Mouse (Mus musculus) stomach, embryonic 16.5 days (tissue): ENCODE measurements around the gene Mcat. TPM values are rescaled to one million over a fixed set of nuclear protein-coding genes. Genes with fewer than 3 reads are reported as not detected.

Experiments
- ATAC-seq: fragments of 200-750 bp; cut with Nextera tagmentation; 2 replicates; pipeline ENCODE4 v1.8.0; 2017; ENCODE audit warnings: moderate number of reproducible peaks, moderate TSS enrichment; ENCODE audit not compliant: insufficient read depth, low FRiP score
- H3K27ac ChIP-seq: fragments of 300-500 bp; sonication (generic); 2 replicates; pipeline ENCODE4 v1.5.1; 2014; ENCODE audit warnings: low read length
- H3K27me3 ChIP-seq: fragments of 300-500 bp; sonication (generic); 2 replicates; pipeline ENCODE4 v1.6.1; 2014; ENCODE audit warnings: low read length, control low read depth, mixed read lengths; ENCODE audit not compliant: control insufficient read depth, insufficient read depth
- H3K36me3 ChIP-seq: fragments of 300-500 bp; sonication (generic); 2 replicates; pipeline ENCODE4 v1.6.1; 2014; ENCODE audit warnings: low read length; ENCODE audit not compliant: control insufficient read depth, insufficient read depth
- H3K4me1 ChIP-seq: fragments of 300-500 bp; sonication (generic); 2 replicates; pipeline ENCODE4 v1.6.1; 2014; ENCODE audit warnings: low read length, control low read depth, mixed read lengths; ENCODE audit not compliant: control insufficient read depth, insufficient read depth
- H3K4me2 ChIP-seq: fragments of 300-500 bp; sonication (generic); 2 replicates; pipeline ENCODE4 v1.6.1; 2014; ENCODE audit warnings: low read depth, low read length, mixed read lengths
- H3K4me3 ChIP-seq: fragments of 300-500 bp; sonication (generic); replicated peaks from 2 replicates; pipeline ENCODE4 v1.5.1; 2014; ENCODE audit warnings: mild to moderate bottlenecking, low read length
- H3K9ac ChIP-seq: fragments of 300-500 bp; sonication (generic); 2 replicates; pipeline ENCODE4 v1.6.1; 2014; ENCODE audit warnings: low read length
- H3K9me3 ChIP-seq: fragments of 300-500 bp; sonication (generic); replicated peaks from 2 replicates; pipeline ENCODE4 v1.6.1; 2016; ENCODE audit warnings: low read length, control low read depth; ENCODE audit not compliant: control insufficient read depth
- WGBS: fragments of 180-500 bp; shearing (Covaris S2); extraction: QIAGEN DNeasy Blood & Tissue Kit; methylation state at CpG from one replicate; pipeline ENCODE4 v1.1.7; 2014; 5-methylcytosine and 5-hydroxymethylcytosine counted together
- polyA plus RNA-seq: library from polyadenylated mRNA; unstranded; fragments of >200 nt; fragmentation: Nextera tagmentation; extraction: Ambion mirVana; gene quantifications from 2 replicates; pipeline ENCODE4 v1.2.1, GENCODE M21; 2015

The Mcat gene
- polyA plus RNA-seq, 1 experiment from 2014 or later, result 24.4 TPM

DNA sequence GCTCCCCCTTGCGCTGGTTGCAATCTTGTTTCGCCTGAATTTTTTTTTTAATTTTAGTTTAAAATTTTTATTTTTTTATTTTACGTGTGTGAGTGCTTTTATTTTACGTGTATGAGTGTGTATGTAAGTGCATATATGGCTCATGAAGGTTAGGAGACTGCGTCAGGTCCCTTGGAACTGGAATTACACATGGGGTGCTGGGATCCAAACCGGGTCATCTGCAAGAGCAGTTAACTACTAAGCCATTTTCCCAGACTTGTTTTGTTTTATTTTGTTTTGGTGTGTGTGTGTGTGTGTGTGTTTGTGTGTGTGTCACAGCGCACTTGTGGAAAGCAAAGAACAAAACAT, 31.8 kb upstream of the Mcat start:
- peak overlapping the region; percentile 97 for H3K4me2 ChIP-seq
- H3K9me3 ChIP-seq, result no peaks in the 10 kb centered on the region
- peaks cover 30% of the 10 kb centered on the region for H3K4me1 ChIP-seq
- peak overlapping the region; percentile 90 for H3K4me3 ChIP-seq
- no peaks in the 10 kb centered on the region for H3K36me3 ChIP-seq
- peak overlapping the region; percentile 89 for H3K9ac ChIP-seq
- ATAC-seq, result no peak
- WGBS, result 34% methylated on average over 7 of the region's 7 CpGs
- H3K27ac ChIP-seq, result no peak overlapping the region
- no peaks in the 10 kb centered on the region for H3K27me3 ChIP-seq

DNA sequence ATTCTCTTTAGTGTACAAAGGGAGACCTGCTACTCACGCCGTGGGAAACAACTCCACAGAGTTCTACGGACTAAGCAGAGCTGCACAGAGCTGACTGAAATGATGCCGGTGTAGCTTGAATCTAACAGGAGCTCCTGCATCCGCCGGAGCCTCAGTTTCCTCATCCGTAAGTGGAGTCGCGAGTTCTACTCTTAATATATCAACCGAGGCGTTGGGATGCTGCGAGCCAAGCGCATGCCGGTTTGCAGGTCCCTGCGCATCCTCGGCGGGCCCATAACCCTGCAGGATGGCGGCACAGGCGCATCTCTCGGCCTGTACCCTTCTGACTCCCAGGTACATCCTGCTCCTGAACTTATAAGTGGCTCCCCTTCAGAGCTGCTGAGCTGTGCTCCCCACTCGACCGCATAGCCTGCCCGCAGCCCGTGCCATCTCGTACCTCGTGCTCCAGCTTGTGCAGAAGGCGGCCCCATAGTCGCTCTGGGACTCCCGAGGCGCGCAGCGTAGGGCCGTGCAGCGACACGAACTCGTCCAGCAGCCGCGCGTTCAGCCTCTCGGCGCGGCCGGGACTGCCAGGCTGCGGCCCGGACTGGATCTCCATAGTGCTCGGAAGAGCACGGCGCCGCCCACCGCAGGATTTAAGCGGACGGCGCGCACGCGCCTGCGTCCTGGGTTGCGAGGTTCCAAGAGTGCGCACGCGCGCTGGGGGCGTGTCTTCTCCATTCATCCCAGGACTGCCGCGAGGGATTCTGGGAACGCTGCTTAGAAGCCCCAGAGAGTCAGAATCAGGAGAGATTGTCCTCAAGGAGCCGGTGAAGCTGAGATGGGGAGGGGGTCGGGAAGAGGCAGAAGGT, 31.2 kb upstream of the Mcat start, which contains the start of gene Ttll12:
TSS of gene Ttll12 (minus strand) at position 645 of the 851 bp plus-strand sequence.
- Histone ChIP-seq H3K9me3 (no peaks in the 10 kb centered on the region), H3K4me2 (peak within 1 kb of the TSS; percentile 97), H3K36me3 (no peaks in the 10 kb centered on the region), H3K27me3 (no peaks in the 10 kb centered on the region), H3K4me3 (peak within 1 kb of the TSS; percentile 90), H3K4me1 (peaks cover 31% of the 10 kb centered on the region), H3K27ac (peak within 1 kb of the TSS; percentile 85; the same call in 1 of the 2 replicates), H3K9ac (peak within 1 kb of the TSS; percentile 89)
- WGBS, result under 1% methylated on average over 68 of the region's 68 CpGs
- ATAC-seq, result peak; percentile 94

DNA sequence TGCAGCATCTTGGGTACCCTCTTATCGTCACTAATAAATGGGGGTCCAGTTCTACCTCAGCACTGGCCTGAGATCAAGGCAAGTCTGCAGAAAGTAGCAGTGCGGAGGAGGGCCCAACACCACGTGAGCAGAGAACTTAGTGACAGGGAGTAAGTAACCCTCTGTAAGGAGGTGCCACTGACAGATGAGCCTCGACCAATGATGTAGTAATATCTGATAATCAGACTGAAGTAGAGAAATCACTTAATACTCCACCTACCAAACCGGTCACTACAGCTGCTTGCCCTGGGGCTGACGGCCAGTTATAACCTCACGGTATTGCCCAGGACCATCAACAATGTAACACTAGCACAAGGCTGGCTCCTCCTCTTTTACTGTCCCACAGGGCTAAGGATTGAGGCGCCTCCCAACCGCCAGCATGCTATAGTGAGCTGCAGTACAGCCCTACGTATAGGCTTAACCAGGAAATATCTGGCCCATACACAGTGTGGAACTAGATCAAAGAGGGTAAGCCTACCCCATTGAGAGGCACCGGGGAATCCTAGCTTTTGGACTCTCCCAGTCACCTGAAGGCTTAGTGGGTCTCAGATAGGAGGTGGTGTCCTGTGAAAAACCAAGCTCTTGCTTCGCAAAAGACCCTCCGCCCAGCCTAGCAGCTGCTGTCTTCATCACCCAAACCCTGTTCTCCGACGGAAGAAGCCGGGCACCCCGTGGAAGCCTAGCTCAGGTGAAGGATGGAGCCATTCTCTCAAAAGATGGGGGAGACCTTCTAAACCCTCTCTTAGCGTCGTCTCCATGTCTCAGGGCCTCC, 30.3 kb upstream of the Mcat start:
- 8% methylated on average over 19 of the region's 19 CpGs for WGBS
- Histone ChIP-seq H3K27ac (peak overlapping the region; percentile 85), H3K9ac (peak overlapping the region; percentile 89), H3K4me2 (peak overlapping the region; percentile 97), H3K9me3 (no peaks in the 10 kb centered on the region), H3K36me3 (no peaks in the 10 kb centered on the region), H3K4me3 (peak overlapping the region; percentile 90), H3K27me3 (no peaks in the 10 kb centered on the region), H3K4me1 (peaks cover 31% of the 10 kb centered on the region)
- peak; percentile 67 for ATAC-seq

DNA sequence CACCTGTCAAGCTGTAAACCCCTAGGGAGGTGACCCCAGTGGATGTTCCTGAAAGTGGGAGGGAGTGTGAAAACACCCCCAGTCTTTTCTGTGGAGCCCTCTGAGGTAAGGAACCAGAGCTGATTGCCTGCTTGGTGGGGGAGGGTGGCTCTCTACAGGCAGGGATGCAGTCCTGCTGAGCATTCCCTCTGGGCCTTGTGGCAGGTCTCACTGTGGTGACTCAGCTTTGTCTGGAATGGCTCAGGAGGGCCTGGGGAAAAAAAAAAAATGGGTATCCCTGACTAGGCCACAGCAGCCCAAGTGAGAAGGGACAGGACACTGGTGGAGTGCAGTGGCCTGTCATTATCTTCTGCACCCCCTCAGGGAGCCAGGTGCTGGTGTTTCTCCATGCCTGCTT, 29.6 kb upstream of the Mcat start:
- ATAC-seq, result no peak
- peaks cover 31% of the 10 kb centered on the region for H3K4me1 ChIP-seq
- no peaks in the 10 kb centered on the region for H3K9me3 ChIP-seq
- H3K9ac ChIP-seq, result peak overlapping the region; percentile 89
- peak overlapping the region; percentile 97 for H3K4me2 ChIP-seq
- peaks cover 4% of the 10 kb centered on the region for H3K36me3 ChIP-seq
- peak overlapping the region; percentile 85 for H3K27ac ChIP-seq
- H3K4me3 ChIP-seq, result peak overlapping the region; percentile 90; the same call in 1 of the 2 replicates
- H3K27me3 ChIP-seq, result no peaks in the 10 kb centered on the region

DNA sequence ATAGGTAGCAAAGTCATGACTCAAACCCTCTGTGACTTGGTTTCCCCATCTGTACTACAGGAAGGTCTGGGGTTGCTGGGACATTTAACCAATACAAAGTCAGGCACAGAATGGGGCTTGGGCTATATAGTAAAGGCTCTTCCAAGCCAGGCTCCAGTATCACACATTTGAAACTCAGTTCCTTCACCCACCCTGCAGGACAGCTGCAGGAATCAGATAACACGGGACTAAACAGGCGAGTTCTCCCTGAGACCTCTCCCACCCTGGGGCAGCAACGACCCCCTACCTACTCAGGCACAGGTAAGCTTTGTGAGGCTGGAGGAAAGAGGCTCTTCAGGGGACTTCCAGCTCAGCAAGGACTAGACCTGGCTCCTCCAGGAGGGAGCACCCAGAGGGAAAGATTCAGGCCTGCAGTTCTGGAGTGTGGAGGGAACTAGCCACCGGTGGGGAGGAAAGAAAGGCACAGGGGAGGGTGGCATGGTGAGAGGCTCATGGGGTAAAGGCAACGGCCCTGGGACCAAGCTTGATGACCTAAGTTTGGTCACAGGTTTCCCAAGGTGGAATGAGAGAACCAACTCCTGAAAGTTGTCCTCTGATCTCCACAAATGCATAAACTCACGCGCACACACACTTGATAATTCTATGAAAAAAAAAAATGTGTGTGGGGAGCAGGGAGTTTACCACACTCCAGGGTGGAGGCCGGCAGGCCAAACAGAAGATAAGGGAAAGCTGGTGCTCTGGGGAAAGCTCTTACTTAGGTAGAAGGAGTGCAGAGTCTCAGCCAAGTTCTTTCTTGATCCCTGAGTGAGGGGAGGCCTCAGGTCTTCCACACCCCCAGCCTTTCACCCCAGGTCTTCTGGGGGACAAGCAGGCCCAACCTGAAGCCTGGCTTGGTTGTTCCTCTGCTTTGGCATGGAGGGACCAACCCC, 28.9 kb upstream of the Mcat start:
- ATAC-seq, result no peak
- H3K9ac ChIP-seq, result peak overlapping the region; percentile 89
- 0 out of 2 replicates have a peak overlapping the region, but pooled peaks have one; percentile 90 for H3K4me3 ChIP-seq
- no peaks in the 10 kb centered on the region for H3K9me3 ChIP-seq
- H3K36me3 ChIP-seq, result peaks cover 5% of the 10 kb centered on the region
- H3K4me2 ChIP-seq, result peak overlapping the region; percentile 97
- H3K4me1 ChIP-seq, result peaks cover 31% of the 10 kb centered on the region
- no peaks in the 10 kb centered on the region for H3K27me3 ChIP-seq
- 51% methylated on average over 8 of the region's 8 CpGs for whole genome bisulfite sequencing
- H3K27ac ChIP-seq, result peak overlapping the region; percentile 87

DNA sequence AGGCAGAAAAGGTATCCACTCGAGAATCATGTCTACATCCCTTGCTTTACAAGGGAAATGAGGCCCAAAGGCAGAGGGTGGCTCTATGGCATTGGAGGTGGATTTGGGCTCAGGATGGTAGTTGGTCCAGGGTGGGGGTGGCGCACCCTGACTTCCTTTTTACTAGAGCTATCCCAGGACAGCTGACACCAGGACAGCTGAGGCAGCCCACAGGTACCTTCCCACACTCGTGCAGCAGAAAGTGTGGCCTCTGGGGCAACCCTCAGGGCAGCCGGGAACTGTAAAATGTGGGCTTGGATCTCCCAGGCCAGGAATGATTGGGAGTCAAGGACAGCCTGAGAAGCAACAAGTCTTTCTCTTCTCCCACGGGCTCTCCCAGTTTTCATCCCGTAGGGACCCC, 28.2 kb upstream of the Mcat start:
- Histone ChIP-seq H3K27me3 (no peaks in the 10 kb centered on the region), H3K27ac (0 out of 2 replicates have a peak overlapping the region, but pooled peaks have one; percentile 87), H3K4me3 (no peak overlapping the region), H3K4me2 (no peak overlapping the region), H3K4me1 (peaks cover 31% of the 10 kb centered on the region), H3K9me3 (no peaks in the 10 kb centered on the region; the same call in 1 of the 2 replicates), H3K9ac (peak overlapping the region; percentile 63), H3K36me3 (peaks cover 13% of the 10 kb centered on the region)
- ATAC-seq, result no peak
- WGBS, result 69% methylated on average over 6 of the region's 6 CpGs

DNA sequence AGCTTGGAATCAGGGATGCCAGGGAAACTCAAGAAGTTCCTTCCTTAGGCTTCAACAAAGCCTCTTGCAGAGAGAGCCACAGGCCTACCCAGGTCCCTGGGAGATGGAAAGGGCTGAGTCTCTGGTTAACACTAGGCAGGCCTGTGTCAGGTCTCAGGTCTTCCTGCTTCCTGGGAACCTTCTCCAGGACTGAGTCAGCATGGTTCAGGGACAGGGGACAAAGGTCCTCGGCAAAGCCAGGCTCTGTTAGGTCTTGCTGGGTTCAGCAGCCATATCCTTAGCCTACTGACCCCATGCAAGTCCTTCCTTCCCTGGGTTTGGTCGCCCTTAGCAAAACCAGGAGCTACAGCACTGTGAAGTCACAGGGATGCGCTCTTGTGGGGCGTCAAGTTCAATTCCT, 27.3 kb upstream of the Mcat start:
- Histone ChIP-seq H3K9me3 (peaks cover 4% of the 10 kb centered on the region; the same call in 1 of the 2 replicates), H3K4me2 (no peak overlapping the region), H3K27me3 (no peaks in the 10 kb centered on the region), H3K4me3 (no peak overlapping the region), H3K36me3 (peaks cover 22% of the 10 kb centered on the region), H3K4me1 (peaks cover 31% of the 10 kb centered on the region), H3K27ac (no peak overlapping the region), H3K9ac (no peak overlapping the region)
- no peak for ATAC-seq
- 88% methylated on average over 4 of the region's 4 CpGs for WGBS

DNA sequence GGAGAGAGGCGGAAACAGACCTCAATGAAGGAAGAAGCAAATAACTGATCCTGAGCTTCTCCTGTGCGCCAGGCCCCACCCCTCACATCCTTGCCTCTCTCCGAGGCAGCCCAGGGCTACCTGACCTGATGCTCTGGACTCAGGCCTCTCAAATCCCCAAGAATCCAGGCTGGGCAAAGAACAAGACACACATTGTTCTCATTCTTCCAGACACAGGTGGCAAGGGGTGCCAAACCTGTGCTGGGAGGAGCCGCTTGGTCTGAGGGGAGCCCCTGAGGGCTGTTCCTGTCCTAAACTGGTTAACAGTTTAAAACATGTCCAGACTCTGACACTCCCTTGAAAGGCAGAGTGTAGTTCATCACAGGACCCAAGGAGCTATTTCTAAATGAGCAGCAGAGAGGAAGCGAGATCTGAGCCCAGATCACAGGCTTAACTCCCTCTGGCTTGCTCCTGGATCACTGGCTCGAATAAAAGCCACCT, 21.2 kb upstream of the Mcat start:
- Histone ChIP-seq H3K9me3 (peaks cover 4% of the 10 kb centered on the region; the same call in 1 of the 2 replicates), H3K27ac (no peak overlapping the region), H3K9ac (no peak overlapping the region), H3K4me2 (no peak overlapping the region), H3K36me3 (peaks cover 44% of the 10 kb centered on the region), H3K4me1 (no peaks in the 10 kb centered on the region), H3K27me3 (no peaks in the 10 kb centered on the region), H3K4me3 (no peak overlapping the region)
- WGBS, result 85% methylated on average over 6 of the region's 6 CpGs
- ATAC-seq, result no peak
